Mouse (Mus musculus): ENCODE measurements around the gene Smim5.

DNA sequence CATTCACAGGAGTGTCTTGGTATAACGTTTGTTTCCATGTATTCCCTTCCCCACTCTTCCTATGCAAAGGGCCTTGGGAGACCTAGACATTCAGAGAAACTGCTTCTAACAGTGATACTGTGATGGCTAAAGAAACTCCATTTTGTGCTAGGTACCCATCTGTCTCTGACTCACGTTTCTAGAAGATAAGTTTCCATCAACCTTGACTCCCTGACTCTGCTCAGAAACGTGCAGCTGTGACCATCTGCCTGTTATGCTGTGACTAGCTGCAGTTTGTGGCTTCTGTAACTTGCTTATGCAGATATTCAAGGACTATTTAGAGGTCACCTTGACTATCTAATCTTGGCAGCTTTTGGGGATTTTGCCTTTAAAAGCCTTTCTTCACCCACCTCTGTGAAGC is 31.5 kb downstream of the Smim5 start:
- TF ChIP-seq CTCF (IDR thresholded peaks at IDR 0.05; ENCODE audit: borderline replicate concordance, insufficient read depth, low read depth, low read length) = no peak
- TF ChIP-seq POLR2A (IDR thresholded peaks at IDR 0.05; ENCODE audit: borderline replicate concordance, insufficient read depth, low read length) = no peak

Data from cerebellum, adult 2 months (tissue).